Mouse (Mus musculus) urinary bladder, postnatal 14 days (tissue): ENCODE results near the gene Gm8879.
"Not testable (repeated sequence)": the region's sequence is repeated elsewhere in the genome, so short reads cannot be mapped to it uniquely, and the experiment has no call there.

Source experiments
- DNase-seq: peaks from one replicate; pipeline ENCODE4 v3.0.0; 2021; ENCODE audit warnings: low spot score

Gene Gm8879

DNA sequence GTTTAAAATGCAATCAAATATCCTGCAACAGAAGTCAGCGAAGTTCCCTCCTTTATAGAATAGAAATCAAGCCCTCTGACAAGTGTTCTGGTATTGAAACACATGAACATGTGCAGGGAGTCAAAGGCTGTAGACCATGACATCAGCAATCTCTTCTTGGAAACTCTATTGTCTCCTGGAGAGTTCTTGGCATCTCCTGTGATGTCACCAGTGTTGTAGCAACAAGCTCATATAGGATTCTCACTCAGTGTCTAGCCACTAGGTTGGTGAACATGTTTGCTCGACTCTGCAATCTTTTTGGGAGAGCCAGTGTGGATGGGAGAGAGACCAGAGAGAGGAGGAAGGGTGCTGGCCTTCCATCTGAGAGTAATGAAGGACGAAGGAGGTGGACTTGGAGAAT is at the start of gene Gm8879:
Gene Gm8879 (plus strand): TSS at position 301 of the 400 bp plus-strand sequence.
- DNase-seq = not testable (repeated sequence)

GRCm38 (mm10) chr5:11138031-11138430 is 10.6 kb downstream of the Gm8879 start:
- DNase-seq = not testable (repeated sequence)
